8 mouse cellular contexts compared by ENCODE assay signal in genomic region chr11:120659509-120660300, GRCm38 (mm10). TPM values are rescaled to one million over a fixed set of nuclear protein-coding genes. Genes with fewer than 3 reads are reported as not detected.
DNase-seq lines count a peak whose midpoint lies in the region; ATAC-seq and TF ChIP-seq lines count a peak whose summit lies in the region.

No protein-coding gene starts in this region.

- peak overlapping the region; percentile 72 for H3K4me2 ChIP-seq in lung, embryonic 14.5 days
- peak overlapping the region; percentile 60 for H3K4me2 ChIP-seq in forebrain, embryonic 12.5 days
- H3K4me2 ChIP-seq in neural tube, embryonic 12.5 days (replicated peaks), result peak overlapping the region; percentile 68

- H3K4me3 ChIP-seq in lung, embryonic 14.5 days (ENCODE audit: low read depth, low read length), result peak overlapping the region; percentile 47
- H3K4me3 ChIP-seq in forebrain, embryonic 12.5 days (replicated peaks), result peak overlapping the region; percentile 41
- peak overlapping the region; percentile 37 for H3K4me3 ChIP-seq in neural tube, embryonic 12.5 days

- no peak for DNase-seq in lung, embryonic 14.5 days
- no peak for DNase-seq in lung, adult 18-20 months
- peak; percentile 24 to 49 for DNase-seq in kidney, postnatal 4 days
- no peak for DNase-seq in right cerebral cortex, adult 18-20 months

- 2% methylated on average over 49 of the region's 50 CpGs for WGBS in lung, embryonic 14.5 days
- 3% methylated on average over 45 of the region's 50 CpGs for WGBS in forebrain, embryonic 12.5 days
- under 1% methylated on average over 50 of the region's 50 CpGs for WGBS in neural tube, embryonic 12.5 days

- H3K4me1 ChIP-seq in lung, embryonic 14.5 days (ENCODE audit: insufficient read depth), result peaks cover 7% of the 10 kb centered on the region; the same call in 1 of the 2 replicates
- H3K4me1 ChIP-seq in forebrain, embryonic 12.5 days, result peaks cover 23% of the 10 kb centered on the region
- H3K4me1 ChIP-seq in neural tube, embryonic 12.5 days, result peaks cover 23% of the 10 kb centered on the region

- H3K9ac ChIP-seq in lung, embryonic 14.5 days, result peak overlapping the region; percentile 43; the same call in 1 of the 2 replicates
- H3K9ac ChIP-seq in forebrain, embryonic 12.5 days, result peak overlapping the region; percentile 33; the same call in 1 of the 2 replicates
- H3K9ac ChIP-seq in neural tube, embryonic 12.5 days, result 0 out of 2 replicates have a peak overlapping the region, but pooled peaks have one; percentile 38

- no peak; the same call in 1 of the 2 replicates for ATAC-seq in lung, embryonic 14.5 days (ENCODE audit: insufficient read depth)
- ATAC-seq in forebrain, embryonic 12.5 days (ENCODE audit: low FRiP score), result 0 out of 2 replicates have a peak, but pooled peaks have one; percentile 6
- no peak for ATAC-seq in neural tube, embryonic 12.5 days (ENCODE audit: low FRiP score, low read depth)
- ATAC-seq in frontal cortex, adult (ENCODE audit: low TSS enrichment), result no peak
- no peak for ATAC-seq in monocyte, adult 5-6 weeks (replicated peaks; ENCODE audit: insufficient number of reproducible peaks, low FRiP score, low TSS enrichment, poor library complexity, severe bottlenecking)

- H3K36me3 ChIP-seq in lung, embryonic 14.5 days (ENCODE audit: insufficient read depth), result no peaks in the 10 kb centered on the region
- H3K36me3 ChIP-seq in forebrain, embryonic 12.5 days (replicated peaks), result no peaks in the 10 kb centered on the region
- H3K36me3 ChIP-seq in neural tube, embryonic 12.5 days, result no peaks in the 10 kb centered on the region

- peaks cover 58% of the 10 kb centered on the region for H3K27me3 ChIP-seq in lung, embryonic 14.5 days (ENCODE audit: insufficient read depth, low read length)
- H3K27me3 ChIP-seq in forebrain, embryonic 12.5 days, result peaks cover 93% of the 10 kb centered on the region
- H3K27me3 ChIP-seq in neural tube, embryonic 12.5 days (replicated peaks), result peaks cover 59% of the 10 kb centered on the region

- H3K27ac ChIP-seq in lung, embryonic 14.5 days (ENCODE audit: low read depth), result no peak overlapping the region
- no peak overlapping the region for H3K27ac ChIP-seq in forebrain, embryonic 12.5 days
- no peak overlapping the region for H3K27ac ChIP-seq in neural tube, embryonic 12.5 days

- H3K9me3 ChIP-seq in lung, embryonic 14.5 days (ENCODE audit: low read depth, low read length), result no peaks in the 10 kb centered on the region
- H3K9me3 ChIP-seq in forebrain, embryonic 12.5 days, result no peaks in the 10 kb centered on the region
- H3K9me3 ChIP-seq in neural tube, embryonic 12.5 days, result no peaks in the 10 kb centered on the region

- no peak for TF ChIP-seq CTCF in lung, embryonic 14.5 days (IDR thresholded peaks at IDR 0.05; ENCODE audit: low read depth)

RNA-seq across cellular contexts. Expression of gene Notum, which starts 1.3 kb away (rescaled TPM):
- polyA plus RNA-seq in lung, embryonic 14.5 days (2014; fragmentation: Nextera tagmentation; extraction: Ambion mirVana), result 3.9 and 5.3 TPM in 2 replicates
- 0.13 and 0.49 TPM in 2 replicates for polyA plus RNA-seq in forebrain, embryonic 12.5 days (2016; fragmentation: Nextera tagmentation; extraction: Ambion mirVana)
- 3.1 and 3.4 TPM in 2 replicates for polyA plus RNA-seq in neural tube, embryonic 12.5 days (2016; fragmentation: Nextera tagmentation; extraction: Ambion mirVana)
- not detected in 3 replicates for total RNA-seq in monocyte, adult 5-6 weeks (2017)

RNA-seq across cellular contexts. Expression of gene Myadml2, which starts 11.7 kb away (rescaled TPM):
- 1.1 TPM in 1 of 2 replicates, not detected in the other for polyA plus RNA-seq in lung, embryonic 14.5 days (2014; fragmentation: Nextera tagmentation; extraction: Ambion mirVana)
- polyA plus RNA-seq in forebrain, embryonic 12.5 days (2016; fragmentation: Nextera tagmentation; extraction: Ambion mirVana), result not detected in 2 replicates
- 0.81 and 1.1 TPM in 2 replicates for polyA plus RNA-seq in neural tube, embryonic 12.5 days (2016; fragmentation: Nextera tagmentation; extraction: Ambion mirVana)
- total RNA-seq in monocyte, adult 5-6 weeks (2017), result not detected in 3 replicates

RNA-seq across cellular contexts. Expression of gene Aspscr1, which starts 13.1 kb away (rescaled TPM):
- polyA plus RNA-seq in lung, embryonic 14.5 days (2014; fragmentation: Nextera tagmentation; extraction: Ambion mirVana), result 124 and 130 TPM in 2 replicates
- polyA plus RNA-seq in forebrain, embryonic 12.5 days (2016; fragmentation: Nextera tagmentation; extraction: Ambion mirVana), result 132 and 145 TPM in 2 replicates
- polyA plus RNA-seq in neural tube, embryonic 12.5 days (2016; fragmentation: Nextera tagmentation; extraction: Ambion mirVana), result 139 and 155 TPM in 2 replicates
- 32.3 to 55.6 TPM (median 50.2 TPM) in 3 replicates for total RNA-seq in monocyte, adult 5-6 weeks (2017)

RNA-seq across cellular contexts. Expression of gene Pycr1, which starts 16.1 kb away (rescaled TPM):
- 29.0 and 29.8 TPM in 2 replicates for polyA plus RNA-seq in lung, embryonic 14.5 days (2014; fragmentation: Nextera tagmentation; extraction: Ambion mirVana)
- 32.5 and 32.8 TPM in 2 replicates for polyA plus RNA-seq in forebrain, embryonic 12.5 days (2016; fragmentation: Nextera tagmentation; extraction: Ambion mirVana)
- polyA plus RNA-seq in neural tube, embryonic 12.5 days (2016; fragmentation: Nextera tagmentation; extraction: Ambion mirVana), result 27.2 and 27.8 TPM in 2 replicates
- 0.57 to 0.58 TPM in 2 of 3 replicates, not detected in the other for total RNA-seq in monocyte, adult 5-6 weeks (2017)

RNA-seq across cellular contexts. Expression of gene Mafg, which starts 26.3 kb away (rescaled TPM):
- 25.3 and 28.6 TPM in 2 replicates for polyA plus RNA-seq in lung, embryonic 14.5 days (2014; fragmentation: Nextera tagmentation; extraction: Ambion mirVana)
- 30.9 and 32.9 TPM in 2 replicates for polyA plus RNA-seq in forebrain, embryonic 12.5 days (2016; fragmentation: Nextera tagmentation; extraction: Ambion mirVana)
- polyA plus RNA-seq in neural tube, embryonic 12.5 days (2016; fragmentation: Nextera tagmentation; extraction: Ambion mirVana), result 39.7 and 40.4 TPM in 2 replicates
- 28.8 to 34.0 TPM (median 33.8 TPM) in 3 replicates for total RNA-seq in monocyte, adult 5-6 weeks (2017)

Comparison
In these comparisons a context has a peak if more than half of its experiments do, and no peak if none do; other contexts are left out.
1. DNase-seq: peak in kidney, postnatal 4 days (2 of 2); none in lung, embryonic 14.5 days (single experiment), lung, adult 18-20 months (0 of 2) and right cerebral cortex, adult 18-20 months (single experiment).
2. Peak in every context shown above with its lines, with median percentiles within 50 percentile points of each other: H3K4me2 ChIP-seq, H3K4me3 ChIP-seq and H3K9ac ChIP-seq.